Mouse (Mus musculus): ENCODE measurements around the gene Rnf214.

The Rnf214 gene
- long read RNA-seq, experiment 1, partial matches to known transcripts: 1 of 7 reads
- long read RNA-seq, experiment 1, other reads (novel, unspliced or antisense): 3 of 7 reads
- long read RNA-seq, experiment 2, partial matches to known transcripts: 10 of 16 reads
- long read RNA-seq, experiment 2, other reads (novel, unspliced or antisense): 3 of 16 reads

GRCm38 (mm10) chr9:45906355-45907077, at the start of gene Rnf214, which contains the start of gene Pcsk7:
TSS of gene Rnf214 (minus strand) at chr9:45906911.
TSS of gene Pcsk7 (plus strand) at chr9:45906497.
- intact Hi-C loops (cut with DNase I): no loop called here

GRCm38 (mm10) chr9:45955107-45955963, 48.6 kb upstream of the Rnf214 start, which contains the start of gene Sidt2:
TSS of gene Sidt2 (minus strand) at chr9:45955258.
- intact Hi-C loops (cut with DNase I): no loop called here

- intact Hi-C loops (cut with DNase I): no loop called here
Observed at GRCm38 (mm10) chr9:45954294-45955106, 47.8 kb upstream of the Rnf214 start.

- intact Hi-C loops (cut with DNase I): no loop called here
Observed at GRCm38 (mm10) chr9:45953511-45954293, 47.0 kb upstream of the Rnf214 start.

GRCm38 (mm10) chr9:45952890-45953289, 46.2 kb upstream of the Rnf214 start:
- intact Hi-C loops (cut with DNase I): no loop called here

- intact Hi-C loops (cut with DNase I): no loop called here
Observed at GRCm38 (mm10) chr9:45952057-45952456, 45.3 kb upstream of the Rnf214 start.

GRCm38 (mm10) chr9:45946872-45947183, 40.1 kb upstream of the Rnf214 start:
- intact Hi-C loops (cut with DNase I): no loop called here

GRCm38 (mm10) chr9:45946182-45946871, 39.6 kb upstream of the Rnf214 start:
- intact Hi-C loops (cut with DNase I): no loop called here

- intact Hi-C loops (cut with DNase I): no loop called here
Observed at GRCm38 (mm10) chr9:45945721-45946120, 39.0 kb upstream of the Rnf214 start.

GRCm38 (mm10) chr9:45944506-45945400, 38.0 kb upstream of the Rnf214 start:
- intact Hi-C loops (cut with DNase I): no loop called here

- intact Hi-C loops (cut with DNase I): no loop called here
Observed at GRCm38 (mm10) chr9:45943628-45944505, 37.2 kb upstream of the Rnf214 start.

GRCm38 (mm10) chr9:45942916-45943315, 36.2 kb upstream of the Rnf214 start:
- intact Hi-C loops (cut with DNase I): no loop called here

GRCm38 (mm10) chr9:45942464-45942863, 35.8 kb upstream of the Rnf214 start:
- intact Hi-C loops (cut with DNase I): no loop called here

GRCm38 (mm10) chr9:45941329-45941888, 34.7 kb upstream of the Rnf214 start:
- intact Hi-C loops (cut with DNase I): no loop called here

- intact Hi-C loops (cut with DNase I): no loop called here
Observed at GRCm38 (mm10) chr9:45939794-45940193, 33.1 kb upstream of the Rnf214 start.

- intact Hi-C loops (cut with DNase I): no loop called here
Observed at GRCm38 (mm10) chr9:45938952-45939637, 32.4 kb upstream of the Rnf214 start.

GRCm38 (mm10) chr9:45938088-45938487, 31.4 kb upstream of the Rnf214 start:
- intact Hi-C loops (cut with DNase I): no loop called here
